Mouse (Mus musculus) embryonic fibroblast, embryonic 13.5 days (primary cell): ENCODE measurements around the gene Dab2ip.

Experiments used
- CTCF ChIP-seq: IDR thresholded peaks from 2 replicates; pipeline ENCODE4 v1.5.1; 2011; ENCODE audit warnings: mild to moderate bottlenecking, control low read depth, low read length, moderate library complexity, borderline replicate concordance; ENCODE audit not compliant: insufficient read depth
- POLR2A ChIP-seq: IDR thresholded peaks from 2 replicates; pipeline ENCODE4 v1.6.1; 2011; ENCODE audit warnings: low read depth, mild to moderate bottlenecking, control low read depth, low read length, moderate library complexity

GRCm38 (mm10) chr2:35607476-35607875 lies 49.4 kb downstream of the Dab2ip start:
- TF ChIP-seq CTCF: no peak
- TF ChIP-seq POLR2A: no peak
